Mouse (Mus musculus) neutrophil, adult 5-6 weeks (primary cell): Measurements from ENCODE around the gene Gm29666. TPM values are rescaled to one million over a fixed set of nuclear protein-coding genes. Genes with fewer than 3 reads are reported as not detected.

Source experiments
- ATAC-seq: fragments of 151-379, 151-347 bp; 2 replicates; pipeline ENCODE4 v1.8.0; 2017; ENCODE audit warnings: mild to moderate bottlenecking, moderate TSS enrichment; ENCODE audit not compliant: insufficient number of reproducible peaks, poor library complexity, low FRiP score, severe bottlenecking; ENCODE audit errors: extremely low read depth
- total RNA-seq: library from RNA; stranded (forward); fragments of 200-1000 nt; gene quantifications from 2 replicates; pipeline ENCODE4 v1.2.3, GENCODE M21; 2017

Gm29666 gene
- total RNA-seq: 0.47 and 0.49 TPM in 2 replicates

DNA sequence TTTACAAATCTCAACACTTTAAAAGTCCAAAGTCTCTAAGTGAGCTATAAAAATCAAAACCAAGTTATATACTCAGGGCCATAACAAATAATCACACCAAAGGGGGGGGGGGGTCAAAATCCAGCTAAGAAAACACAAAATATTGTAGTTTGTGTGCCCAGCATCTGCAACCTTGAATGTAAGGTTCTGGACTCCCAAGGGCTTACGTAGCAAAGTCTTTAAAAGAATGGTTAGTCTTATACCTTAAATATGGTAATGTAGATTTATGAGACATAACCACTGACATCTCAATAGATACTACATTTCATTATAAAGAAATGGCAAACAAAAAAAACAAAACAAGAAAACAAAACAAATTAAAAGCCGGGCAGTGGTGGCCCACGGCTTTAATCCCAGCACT lies at the start of gene Gm29666:
Gene Gm29666, minus strand, starts transcription at position 101 of the 400 bp plus-strand sequence.
- ATAC-seq: no peak

DNA sequence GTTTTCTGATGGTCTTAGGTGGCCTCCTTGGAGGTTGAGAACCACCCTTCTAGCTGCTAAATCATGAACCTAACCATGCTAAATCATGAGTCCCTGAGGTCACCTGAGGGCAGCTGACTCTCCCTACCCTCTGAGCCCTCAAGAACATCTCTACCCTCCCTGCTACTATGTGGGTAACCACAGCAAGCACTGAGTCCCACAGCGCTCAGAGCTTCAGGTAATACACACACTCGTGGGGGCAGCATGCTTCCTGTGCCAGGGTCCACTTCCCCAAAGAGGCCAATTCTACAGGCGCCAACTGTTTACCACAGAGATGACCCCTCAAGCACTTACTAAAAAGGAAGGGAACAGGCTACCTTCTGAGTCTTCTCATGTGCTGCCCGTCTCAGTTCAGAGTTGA lies 48.7 kb upstream of the Gm29666 start:
- peak; percentile 20; the same call in 1 of the 2 replicates for ATAC-seq

DNA sequence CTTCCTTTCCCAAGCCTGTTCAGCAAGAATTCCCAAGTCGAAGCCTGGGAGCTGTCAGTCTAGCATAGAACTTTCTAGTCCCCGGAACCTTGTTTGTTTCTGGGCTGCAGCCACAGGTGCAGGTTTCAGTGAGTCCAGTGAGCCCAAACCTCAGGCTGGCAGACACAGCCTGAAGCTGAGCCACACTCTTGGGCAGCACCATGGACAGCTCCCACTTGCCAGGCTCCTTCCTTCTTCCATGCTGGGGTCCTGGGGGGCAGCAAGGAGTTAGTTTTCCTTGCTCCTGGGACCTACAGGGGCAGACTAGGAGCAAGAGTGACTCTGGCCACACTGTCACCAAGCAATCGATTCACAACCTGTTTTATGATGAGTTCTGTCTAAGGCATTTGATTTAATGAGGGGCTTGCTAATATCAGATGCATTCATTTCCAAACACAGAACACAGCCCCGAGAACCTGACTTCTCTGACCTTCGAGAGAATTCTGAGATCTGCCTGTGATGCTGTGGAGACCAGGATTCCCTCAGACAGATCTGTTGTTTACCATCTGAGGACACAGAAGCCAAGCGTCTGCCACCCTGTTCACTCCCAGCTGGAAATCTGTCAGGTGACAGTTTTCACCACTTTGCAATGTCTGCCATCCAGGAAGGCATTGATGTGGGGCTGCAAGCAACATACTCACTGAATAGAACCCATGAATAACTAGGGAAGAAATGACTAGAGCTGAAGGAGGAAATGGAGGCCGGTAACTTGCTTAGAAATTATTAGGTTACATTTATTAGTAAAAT lies 45.9 kb upstream of the Gm29666 start:
- no peak for ATAC-seq

DNA sequence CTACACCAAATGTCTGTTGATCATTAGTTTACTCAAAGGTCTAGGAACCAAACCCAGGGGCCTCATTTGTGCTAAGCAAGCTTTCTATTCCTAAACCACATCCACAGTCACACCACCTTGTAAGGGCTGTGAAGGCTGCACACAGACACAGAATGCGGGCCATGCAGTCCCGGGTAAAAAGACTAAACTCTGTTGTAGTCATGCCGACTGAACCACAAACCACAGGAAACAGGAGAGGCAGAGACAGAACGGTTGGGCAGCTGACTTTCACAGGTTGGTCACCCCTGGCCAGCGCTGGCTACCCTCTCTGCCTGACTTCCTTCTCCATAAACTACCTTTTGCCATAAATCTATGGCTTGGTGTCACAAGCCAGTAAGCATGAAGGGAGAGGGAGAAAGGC lies 44.9 kb upstream of the Gm29666 start:
- ATAC-seq: no peak

DNA sequence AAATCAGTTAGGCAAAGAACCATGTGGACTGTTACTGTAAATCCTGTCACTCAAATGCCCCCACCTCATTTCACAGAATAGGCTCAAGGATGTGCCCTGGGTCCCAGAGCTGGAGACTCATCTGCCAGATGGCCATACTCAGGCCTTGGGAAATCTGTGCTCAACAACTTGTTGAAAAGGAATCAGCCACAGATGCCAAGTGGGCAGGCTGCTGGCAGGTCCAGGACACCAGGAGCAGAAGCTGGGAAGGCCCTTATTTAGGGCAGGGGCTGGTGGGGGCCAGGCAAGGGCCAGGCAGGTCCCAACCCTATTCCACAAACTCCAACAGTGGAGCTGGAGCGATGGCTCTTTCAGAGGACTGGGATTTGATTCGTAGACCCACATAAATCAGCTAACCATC lies 42.7 kb upstream of the Gm29666 start:
- no peak for ATAC-seq

DNA sequence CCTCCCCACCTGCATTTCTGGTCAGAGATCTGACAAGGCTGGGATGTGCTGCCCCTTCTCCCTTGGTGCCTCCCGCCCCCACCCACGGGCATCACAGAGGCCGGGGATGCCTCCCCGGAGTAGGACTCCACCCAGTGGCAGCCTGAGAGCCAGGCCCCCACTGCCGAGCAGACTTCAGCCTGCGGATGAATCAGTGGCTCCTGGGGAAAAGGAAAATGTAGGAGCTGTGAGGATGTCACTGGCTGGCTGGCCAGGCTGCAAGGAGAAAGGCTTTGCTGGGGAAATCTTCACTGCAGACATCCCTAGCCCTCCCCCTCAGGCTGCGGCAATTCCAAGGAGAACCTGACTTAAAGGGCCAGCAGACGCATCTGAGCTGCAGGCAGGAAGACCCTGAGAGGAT lies 40.9 kb upstream of the Gm29666 start:
- no peak for ATAC-seq

DNA sequence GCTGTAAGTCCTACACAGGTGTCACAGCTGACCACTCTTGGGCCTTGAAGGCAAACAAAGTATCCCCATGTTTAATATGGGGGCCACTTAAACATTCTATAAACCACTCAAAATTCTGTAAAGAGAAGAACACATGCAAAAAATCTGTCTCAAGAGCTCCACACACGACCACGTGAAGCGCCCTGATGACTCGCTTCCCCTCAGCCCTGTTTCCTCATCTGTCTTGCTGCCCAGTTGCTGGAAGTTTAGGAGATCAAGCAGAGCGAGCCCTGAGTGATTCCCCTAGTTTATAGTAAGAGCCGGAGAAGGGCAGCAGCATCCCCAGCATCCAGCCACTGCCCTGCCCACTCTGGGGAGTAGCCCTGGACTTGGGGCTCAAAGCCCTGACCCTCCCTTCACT lies 40.1 kb upstream of the Gm29666 start:
- no peak for ATAC-seq

DNA sequence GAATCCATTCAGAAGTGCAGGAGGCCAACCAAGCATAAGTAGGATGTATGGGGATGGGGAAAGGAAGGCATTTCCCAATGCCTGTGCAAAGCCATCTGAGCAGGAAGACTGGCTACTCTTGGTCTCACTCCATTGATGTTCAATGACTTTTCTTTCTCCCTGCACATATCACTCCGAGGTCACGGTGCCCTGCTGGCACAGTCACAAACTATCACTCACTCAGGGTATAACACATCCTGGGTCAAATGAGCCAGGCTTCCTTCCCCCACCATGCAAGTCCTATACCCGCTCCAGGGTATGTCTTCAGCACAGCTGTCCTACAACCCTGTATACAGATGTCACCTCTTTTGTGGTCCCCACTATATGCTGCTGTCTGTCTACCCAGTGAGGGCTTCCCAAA lies 38.5 kb upstream of the Gm29666 start:
- no peak for ATAC-seq

DNA sequence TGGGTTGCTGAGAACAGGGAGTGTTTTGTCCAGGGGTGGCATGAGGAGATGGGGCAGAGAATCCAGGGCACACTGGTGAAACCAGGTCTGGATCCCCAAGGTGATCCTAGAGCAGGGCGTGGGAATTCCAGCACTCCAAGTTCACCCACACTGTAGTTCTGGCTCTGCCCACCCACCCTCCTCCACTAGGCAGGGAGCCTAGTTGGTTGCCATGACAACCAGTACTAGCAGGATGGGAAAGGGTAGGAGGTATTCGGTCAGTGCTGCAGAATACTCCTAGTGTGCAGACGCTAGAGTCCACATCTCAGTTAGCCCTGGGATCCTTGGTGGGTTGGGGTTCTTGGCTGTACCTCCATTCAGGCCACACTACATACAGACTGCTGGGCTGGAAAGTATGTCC lies 38.0 kb upstream of the Gm29666 start:
- no peak for ATAC-seq

DNA sequence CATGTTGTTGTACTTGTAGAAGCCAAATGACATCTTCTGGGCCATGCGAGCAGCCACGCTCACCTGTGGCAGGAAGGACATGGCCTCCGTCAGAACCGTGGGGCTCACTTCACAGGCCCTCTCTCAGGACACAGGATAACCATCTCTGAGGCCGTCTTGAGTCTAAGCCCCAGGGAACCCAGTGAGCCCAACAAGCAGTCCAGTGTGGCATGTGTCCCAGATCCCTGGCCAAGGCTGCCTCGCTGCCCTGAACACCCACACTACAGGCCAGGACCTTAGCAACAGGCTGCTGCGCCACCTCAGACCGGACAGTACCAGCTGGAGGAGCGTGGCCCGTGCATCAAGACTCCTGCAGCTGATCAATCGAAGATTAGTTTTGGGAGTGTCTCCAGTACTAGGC lies 33.4 kb upstream of the Gm29666 start:
- no peak for ATAC-seq

DNA sequence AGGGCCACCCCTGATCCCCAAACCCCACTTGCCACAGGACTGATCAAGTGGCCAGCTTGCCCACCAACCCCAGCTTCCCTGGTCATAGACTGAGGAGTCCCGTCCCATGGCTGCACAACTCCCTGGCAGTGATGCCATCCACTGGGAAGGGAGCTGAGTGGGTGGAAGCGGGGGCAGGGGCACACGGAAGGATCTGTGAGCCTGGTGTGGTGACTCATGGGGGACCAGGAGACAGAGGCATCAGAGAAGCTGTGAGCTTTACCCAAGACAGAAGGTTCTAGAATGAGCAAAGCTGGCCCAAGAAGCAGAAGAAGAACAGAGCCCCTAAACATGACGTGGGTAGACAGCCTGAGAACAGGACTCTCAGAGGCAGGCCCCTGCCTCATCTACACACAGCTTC lies 30.2 kb upstream of the Gm29666 start:
- no peak for ATAC-seq

DNA sequence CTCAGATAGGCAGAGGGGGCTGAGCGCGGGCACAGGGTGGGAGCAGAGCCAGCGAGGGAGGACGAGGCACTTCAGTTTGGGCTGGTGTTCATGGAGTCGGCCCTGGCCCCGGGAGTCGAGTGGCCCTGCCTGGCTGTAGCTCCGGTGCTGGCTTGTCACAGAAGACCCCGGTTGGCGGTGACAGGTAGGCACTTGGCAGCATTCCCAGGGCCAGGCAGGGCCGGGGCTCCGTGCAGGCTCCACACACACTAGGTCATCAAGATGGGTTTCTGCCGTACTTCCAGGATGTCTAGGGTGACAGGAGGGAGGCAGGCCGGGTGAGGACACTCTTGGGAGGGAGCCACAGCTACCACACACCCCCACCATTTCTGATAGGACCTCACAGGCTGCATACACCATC lies 29.2 kb upstream of the Gm29666 start:
- no peak for ATAC-seq

DNA sequence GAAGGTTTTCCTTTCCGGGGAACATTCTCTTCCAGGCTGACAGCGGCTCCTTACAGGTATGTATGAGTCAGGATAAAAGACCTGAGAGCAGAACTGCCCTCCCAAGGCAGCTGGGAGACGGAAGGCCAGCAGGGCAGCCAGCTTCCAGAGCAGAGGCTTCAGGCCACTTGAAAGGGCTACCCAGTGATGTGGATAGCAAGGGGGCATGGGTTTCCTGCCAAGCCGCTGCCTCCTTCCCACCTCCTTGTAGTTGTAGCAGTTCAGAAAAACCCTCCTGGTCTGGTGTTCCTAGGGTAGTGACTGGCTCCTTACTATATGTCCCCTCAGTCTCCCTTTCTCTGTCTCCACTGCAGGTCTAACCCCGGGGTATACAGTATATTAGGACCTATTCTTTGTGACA lies 24.5 kb upstream of the Gm29666 start:
- ATAC-seq: no peak

DNA sequence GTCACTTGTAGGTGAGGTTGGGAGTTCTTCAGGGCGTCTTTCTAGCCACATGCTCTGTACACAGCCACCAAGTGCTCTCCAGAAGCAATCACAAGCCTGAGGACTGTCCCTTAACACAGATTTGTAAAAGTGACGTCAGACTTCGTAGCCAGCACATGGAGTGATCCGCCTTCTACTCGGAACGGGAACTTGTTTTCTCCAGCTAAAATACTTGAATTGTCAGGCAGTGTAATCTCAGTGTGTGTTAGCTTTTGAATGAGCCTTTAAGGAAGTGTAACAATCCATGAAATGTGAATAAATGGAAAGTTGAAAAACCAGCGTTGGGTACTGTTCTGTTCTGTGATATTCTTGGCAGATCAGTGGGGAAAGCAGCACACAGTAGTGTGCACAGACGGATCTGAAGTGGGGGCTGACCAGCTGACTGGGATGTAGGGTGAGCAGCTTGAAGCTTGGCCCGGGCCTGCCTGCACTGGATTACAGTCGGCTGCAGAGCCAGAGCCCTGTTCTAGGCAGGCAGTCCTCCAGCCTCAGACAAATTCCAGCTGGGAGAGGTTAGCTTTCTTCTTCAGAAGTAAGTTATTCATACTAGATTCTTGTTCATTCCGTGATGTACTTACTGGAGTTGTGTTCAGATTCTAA lies 22.9 kb upstream of the Gm29666 start:
- no peak for ATAC-seq

DNA sequence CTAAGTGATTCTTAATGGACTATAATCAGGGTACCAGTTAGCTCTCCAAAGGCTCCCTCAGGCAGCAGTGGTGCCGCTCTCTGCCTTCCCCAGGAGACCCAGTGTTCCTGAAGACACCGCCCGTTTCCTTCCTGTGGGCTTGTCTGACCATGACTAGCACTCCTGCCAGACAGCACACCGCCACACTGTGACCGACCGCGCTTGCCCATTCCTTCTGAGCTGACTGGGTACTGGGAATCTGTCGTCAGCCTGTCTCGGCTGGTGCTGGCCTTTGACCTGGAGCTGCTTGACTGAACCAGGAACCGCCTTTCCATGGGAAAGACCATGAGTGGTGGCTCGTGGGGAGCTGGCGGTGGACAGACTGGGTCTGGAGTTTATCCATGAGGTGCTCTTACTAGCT lies 20.3 kb upstream of the Gm29666 start:
- no peak for ATAC-seq

DNA sequence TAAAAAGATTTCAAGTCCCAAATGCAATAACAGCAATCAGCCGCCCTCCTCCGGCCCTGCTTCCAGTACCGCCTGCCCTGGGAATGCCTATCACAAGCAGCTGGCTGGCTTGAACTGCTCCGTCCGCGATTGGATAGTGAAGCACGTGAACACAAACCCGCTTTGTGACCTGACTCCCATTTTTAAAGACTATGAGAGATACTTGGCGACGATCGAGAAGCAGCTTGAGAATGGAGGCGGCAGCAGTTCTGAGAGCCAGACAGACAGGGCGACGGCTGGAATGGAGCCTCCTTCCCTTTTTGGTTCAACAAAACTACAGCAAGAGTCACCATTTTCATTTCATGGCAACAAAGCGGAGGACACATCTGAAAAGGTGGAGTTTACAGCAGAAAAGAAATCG lies 15.1 kb upstream of the Gm29666 start:
- no peak for ATAC-seq

DNA sequence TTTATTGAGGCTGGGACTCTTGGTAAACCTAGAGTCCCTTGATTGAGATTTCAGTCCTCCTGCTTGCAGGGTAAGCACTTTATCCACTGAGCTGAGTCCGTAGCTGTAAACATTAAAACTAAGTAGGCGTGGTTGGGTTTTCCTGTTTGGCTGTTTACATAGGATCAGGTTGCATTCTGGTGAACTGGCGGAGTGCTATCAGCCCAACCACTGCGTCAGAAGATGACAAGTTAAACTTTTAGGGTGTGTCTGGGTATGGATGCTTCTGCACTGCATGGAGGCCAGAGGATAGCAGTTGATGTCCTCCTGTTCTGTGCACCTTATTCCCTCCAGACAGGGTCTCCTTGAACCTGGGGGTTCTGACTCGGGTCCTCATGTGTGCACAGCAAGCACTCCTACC lies 12.5 kb upstream of the Gm29666 start:
- no peak for ATAC-seq

DNA sequence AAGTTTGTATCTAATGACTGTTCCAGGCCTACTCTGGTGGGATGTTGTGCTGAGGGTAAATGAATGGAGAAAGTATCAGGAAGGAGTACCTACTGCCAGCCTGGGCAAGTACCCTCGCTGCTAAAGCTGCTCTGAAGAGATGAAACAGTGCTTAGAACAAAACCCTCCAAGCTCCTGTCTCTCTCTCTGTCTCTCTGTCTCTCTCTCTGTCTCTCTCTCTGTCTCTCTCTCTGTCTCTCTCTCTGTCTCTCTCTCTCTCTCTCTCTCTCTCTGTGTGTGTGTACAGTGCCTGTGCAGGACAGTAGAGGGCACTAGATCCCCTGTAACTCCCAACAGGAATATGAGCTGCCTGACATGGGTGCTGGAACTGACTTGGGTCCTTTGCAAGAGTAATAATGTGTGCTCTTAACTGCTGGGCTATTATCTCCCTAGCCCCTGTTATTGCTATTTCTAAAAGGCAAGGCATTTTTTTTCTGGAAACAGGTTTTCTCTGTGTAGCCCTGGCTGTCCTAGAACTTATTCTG lies 5.7 kb upstream of the Gm29666 start:
- no peak for ATAC-seq

DNA sequence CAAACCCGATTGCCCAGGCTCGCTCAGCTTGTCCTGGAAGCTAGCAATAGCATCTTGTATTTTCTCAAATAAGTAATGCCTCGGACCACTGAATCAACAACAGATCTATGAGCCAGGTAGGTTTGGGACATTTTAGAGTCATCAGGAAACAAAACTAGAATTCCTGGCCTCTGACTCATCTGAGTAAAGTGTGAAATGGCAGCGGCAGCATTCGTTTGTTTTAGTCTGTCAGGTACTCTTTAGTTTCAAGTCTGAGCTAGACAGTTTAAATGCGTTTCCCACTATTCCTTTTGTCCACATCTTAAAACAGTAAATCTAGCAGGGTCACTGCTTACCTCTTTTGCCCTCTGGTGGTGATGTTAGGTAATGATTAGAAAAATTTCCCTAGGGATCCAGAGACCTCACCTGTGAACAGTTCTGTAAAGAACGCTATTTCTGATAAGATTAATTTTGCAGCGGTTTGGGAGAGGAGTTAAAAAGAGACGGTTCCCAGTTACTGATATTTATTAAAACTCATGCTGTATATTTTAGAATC lies 5.0 kb upstream of the Gm29666 start:
- ATAC-seq: peak; percentile 33; the same call in 1 of the 2 replicates

DNA sequence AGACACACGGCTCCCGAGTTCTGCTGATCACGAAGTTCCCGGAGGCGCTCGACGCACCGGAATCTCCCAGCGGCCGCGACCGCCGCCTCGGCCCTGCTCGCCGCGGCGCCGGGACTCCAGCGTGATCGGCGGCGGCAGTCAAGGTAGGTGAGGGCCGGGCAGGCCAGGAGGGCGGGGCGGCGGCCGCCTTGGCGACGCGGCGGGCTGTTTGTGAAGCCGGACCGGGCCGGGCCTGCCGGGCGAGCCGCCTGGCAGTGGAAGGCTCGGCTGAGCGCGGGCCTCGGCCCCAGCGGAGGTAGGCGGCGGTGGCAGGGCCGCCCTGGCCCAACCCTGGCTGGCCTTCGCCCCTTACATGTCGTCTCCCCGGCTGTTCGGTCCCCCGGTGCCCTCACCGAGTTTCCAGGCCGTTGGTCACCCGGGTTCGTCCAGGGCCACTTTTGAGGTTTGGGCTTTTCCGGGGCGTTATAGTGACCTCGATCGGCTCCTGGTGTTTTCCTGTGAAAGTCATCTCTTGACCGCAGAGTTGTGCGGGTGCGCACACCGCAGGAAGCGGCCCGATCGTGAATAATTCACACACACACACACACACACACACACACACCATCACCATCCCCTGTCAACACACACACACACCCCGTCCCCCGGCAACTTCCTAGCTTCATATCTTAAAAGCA lies 3.8 kb upstream of the Gm29666 start:
- ATAC-seq: peak; percentile 10; the same call in 1 of the 2 replicates
